Mouse (Mus musculus) embryonic fibroblast, embryonic 13.5 days (primary cell): ENCODE measurements around the gene Psmd12.

Source experiments
- CTCF ChIP-seq: IDR thresholded peaks from 2 replicates; pipeline ENCODE4 v1.5.1; 2011; ENCODE audit warnings: mild to moderate bottlenecking, control low read depth, low read length, moderate library complexity, borderline replicate concordance; ENCODE audit not compliant: insufficient read depth
- POLR2A ChIP-seq: IDR thresholded peaks from 2 replicates; pipeline ENCODE4 v1.6.1; 2011; ENCODE audit warnings: low read depth, mild to moderate bottlenecking, control low read depth, low read length, moderate library complexity

- no peak for TF ChIP-seq CTCF
- TF ChIP-seq POLR2A: no peak
Observed at GRCm38 (mm10) chr11:107445683-107446082, 33.6 kb upstream of the Psmd12 start.
